Mouse (Mus musculus) kidney, postnatal 25 days (tissue): ENCODE measurements around the gene Zfp553.

ENCODE experiments used
- DNase-seq, 2 experiments: peaks; one replicate each; pipeline ENCODE4 v3.0.0; 2021; ENCODE audit warnings: mixed read lengths in 2 of 2

Gene Zfp553

GRCm38 (mm10) chr7:127273118-127273923 is 40.5 kb downstream of the Zfp553 start:
- DNase-seq, result peak in 1 of 2 experiments; percentile 66

GRCm38 (mm10) chr7:127273925-127274789 is 41.3 kb downstream of the Zfp553 start, which contains the start of gene Sephs2:
Gene Sephs2, minus strand, starts transcription at chr7:127274055.
- peak; percentile 98 for DNase-seq

GRCm38 (mm10) chr7:127276519-127276961 is 43.7 kb downstream of the Zfp553 start:
- peak; percentile 69 to 86 for DNase-seq

GRCm38 (mm10) chr7:127278311-127278710 is 45.5 kb downstream of the Zfp553 start:
- peak; percentile 74 to 83 for DNase-seq

GRCm38 (mm10) chr7:127280092-127280491 is 47.2 kb downstream of the Zfp553 start:
- no peak for DNase-seq

- DNase-seq, result no peak
Observed at GRCm38 (mm10) chr7:127281114-127281513, 48.3 kb downstream of the Zfp553 start.

GRCm38 (mm10) chr7:127282190-127282589 is 49.3 kb downstream of the Zfp553 start:
- no peak for DNase-seq

GRCm38 (mm10) chr7:127285154-127285553 is 52.3 kb downstream of the Zfp553 start:
- no peak for DNase-seq
